Mouse (Mus musculus) thymus, postnatal 36 days (tissue): ENCODE data around the gene Ptpa.

ENCODE experiments used
- DNase-seq, 2 experiments: peaks; one replicate each; pipeline ENCODE4 v3.0.0; 2022; ENCODE audit warnings: mixed read lengths in 2 of 2

Gene Ptpa

GRCm38 (mm10) chr2:30415936-30416648 is at the start of gene Ptpa:
Ptpa (plus strand) TSS chr2:30416039.
- peak; percentile 94 to 95 for DNase-seq

DNA sequence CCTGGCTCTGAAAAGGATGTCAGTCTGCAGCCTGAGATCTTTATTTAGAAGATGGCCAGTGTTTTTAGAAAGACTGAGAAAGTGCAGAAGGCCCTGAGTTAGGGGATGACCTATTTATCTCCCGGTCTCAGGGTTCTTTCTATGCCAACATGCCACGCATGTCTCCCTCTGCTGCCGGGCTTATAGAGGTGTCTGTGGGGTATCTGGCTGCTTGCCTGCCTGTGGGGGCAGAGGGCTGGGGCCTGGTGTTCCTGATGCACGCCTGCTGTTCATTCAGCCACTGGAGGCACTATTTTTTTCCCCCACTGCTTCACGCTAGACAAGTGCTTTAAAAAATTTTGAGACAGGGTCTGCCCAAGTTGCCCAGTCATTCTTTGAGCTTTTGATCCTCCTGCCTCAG is 49.6 kb upstream of the Ptpa start:
- no peak for DNase-seq

DNA sequence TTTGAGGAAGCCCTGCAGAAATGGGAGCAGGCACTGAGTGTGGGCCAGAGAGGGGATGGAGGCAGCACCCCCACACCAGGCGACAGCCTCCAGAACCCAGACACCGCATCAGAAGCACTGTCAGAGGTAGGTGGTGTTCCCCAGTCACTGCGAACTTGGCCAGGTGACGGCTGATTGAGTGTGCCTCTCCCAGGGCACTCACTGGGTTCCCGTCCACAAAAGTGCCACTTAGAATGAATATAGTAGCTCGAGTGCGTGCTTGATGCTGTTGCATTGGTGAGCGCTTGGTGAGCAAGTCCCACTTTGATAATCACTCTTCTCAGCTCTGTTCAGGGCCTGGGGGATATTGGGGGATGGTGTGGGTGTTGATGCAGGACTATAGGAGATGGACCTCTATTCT is 44.3 kb upstream of the Ptpa start:
- no peak for DNase-seq

- no peak for DNase-seq
Observed at GRCm38 (mm10) chr2:30372726-30373125, 43.1 kb upstream of the Ptpa start.

GRCm38 (mm10) chr2:30375893-30376292 is 39.9 kb upstream of the Ptpa start:
- no peak for DNase-seq

GRCm38 (mm10) chr2:30377721-30378120 is 38.1 kb upstream of the Ptpa start:
- DNase-seq = no peak

GRCm38 (mm10) chr2:30379307-30379706 is 36.5 kb upstream of the Ptpa start:
- no peak for DNase-seq

- DNase-seq = no peak
Observed at GRCm38 (mm10) chr2:30380564-30381376, 35.1 kb upstream of the Ptpa start.

- DNase-seq = no peak
Observed at GRCm38 (mm10) chr2:30381377-30381725, 34.5 kb upstream of the Ptpa start.

DNA sequence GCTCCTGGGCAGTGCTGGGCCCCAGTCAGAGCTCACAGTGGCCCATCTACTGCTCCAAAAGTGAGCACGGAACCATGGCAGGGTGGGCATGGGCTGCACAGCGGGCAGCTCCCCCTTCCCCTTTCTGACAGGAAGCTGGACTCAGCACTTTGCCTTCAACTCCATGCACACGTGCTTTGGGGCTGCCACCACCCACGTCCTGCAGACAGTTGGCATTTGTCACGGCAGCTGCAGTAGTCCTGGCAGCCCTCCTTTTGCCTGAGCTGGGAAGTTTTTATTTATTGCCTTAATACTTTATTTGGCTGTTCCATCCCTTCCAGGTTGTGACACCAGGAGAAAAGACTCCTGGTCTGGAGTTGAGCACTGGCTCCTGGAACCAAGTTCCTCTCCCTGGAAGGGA is 31.0 kb upstream of the Ptpa start:
- DNase-seq = no peak

DNA sequence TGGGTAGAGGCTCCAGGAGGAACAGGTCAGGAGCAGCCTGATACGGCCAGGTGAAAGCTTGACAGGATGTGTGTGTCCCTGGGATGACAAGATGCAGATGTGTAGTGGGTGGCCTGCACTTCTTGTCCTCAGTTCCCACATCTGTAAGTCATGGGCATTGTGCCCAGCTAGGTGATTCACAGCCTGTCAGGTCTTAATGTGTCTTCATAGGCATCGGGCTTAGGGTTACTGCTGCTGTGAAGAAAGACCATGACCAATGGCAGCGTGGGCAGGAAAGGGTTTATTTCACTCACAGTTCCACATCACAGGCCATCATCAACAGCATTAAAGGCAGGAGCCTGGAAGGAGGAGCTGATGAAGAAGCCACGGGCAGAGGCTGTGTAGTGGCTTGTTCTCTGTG is 30.2 kb upstream of the Ptpa start:
- no peak for DNase-seq

GRCm38 (mm10) chr2:30386913-30387312 is 28.9 kb upstream of the Ptpa start:
- no peak for DNase-seq

- DNase-seq = no peak
Observed at GRCm38 (mm10) chr2:30389000-30389399, 26.8 kb upstream of the Ptpa start.

DNA sequence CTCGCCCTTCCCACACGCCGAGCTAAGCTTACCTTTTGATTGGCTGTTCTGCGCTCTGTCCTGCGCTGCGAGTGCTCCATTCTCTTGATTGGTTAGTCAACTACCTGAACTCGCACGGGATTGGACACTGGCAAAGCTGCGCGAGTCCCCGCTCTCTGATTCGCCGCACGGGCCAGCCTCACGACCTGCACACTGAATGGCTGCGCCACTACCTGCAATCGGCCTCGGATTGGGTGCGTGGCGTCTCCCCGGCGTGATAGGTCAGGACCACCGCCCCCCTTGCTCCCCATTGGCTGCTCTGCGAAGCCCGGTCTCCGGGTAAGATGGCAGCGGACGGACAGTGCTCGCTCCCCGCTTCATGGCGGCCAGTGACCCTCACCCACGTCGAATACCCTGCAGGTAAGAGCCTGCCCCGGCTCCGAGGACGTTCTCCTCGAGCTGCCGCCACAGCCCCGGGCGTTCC is 23.7 kb upstream of the Ptpa start, which contains the start of gene Dolpp1:
Dolpp1 (plus strand) TSS at position 141 of the 463 bp plus-strand sequence.
- peak; percentile 93 to 98 for DNase-seq

DNA sequence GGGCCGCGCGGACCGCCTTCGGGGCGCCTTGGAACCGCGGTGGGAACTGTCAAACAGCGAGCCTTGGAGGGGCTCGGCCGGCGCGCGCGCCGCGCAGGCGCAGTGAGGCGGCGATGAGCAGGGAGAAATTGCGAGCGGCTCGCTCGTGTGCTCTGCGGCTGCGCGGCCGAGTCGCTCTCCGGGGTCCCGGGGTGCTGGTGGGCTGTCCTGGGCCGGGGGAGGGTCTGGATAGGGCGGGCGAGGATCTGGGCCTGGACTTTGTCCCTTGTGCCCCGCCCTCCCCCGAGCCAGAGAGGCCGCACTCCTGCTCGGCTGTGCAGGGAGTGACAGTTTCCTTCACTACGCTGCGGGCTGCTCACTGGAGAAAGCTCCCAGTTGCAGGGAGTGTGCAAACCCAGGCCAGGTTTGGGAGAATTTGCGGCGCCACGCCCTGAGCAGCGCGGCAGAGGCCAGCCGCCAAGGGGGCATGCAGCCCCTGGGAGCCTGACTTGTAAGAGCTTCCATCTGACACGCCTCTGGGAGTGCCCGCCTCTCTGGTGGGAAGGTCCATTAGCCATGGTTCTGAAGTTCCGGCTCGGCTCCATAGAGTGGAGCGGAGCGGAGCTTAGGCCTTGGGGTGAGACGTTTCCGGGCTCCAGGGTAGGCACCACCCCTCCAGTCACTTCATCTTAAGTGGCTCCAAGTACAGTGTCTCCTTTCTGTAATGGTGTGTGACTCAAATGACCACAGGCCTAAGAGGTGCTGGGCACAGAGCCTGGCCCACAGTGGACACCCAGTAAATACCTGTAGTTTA is 23.1 kb upstream of the Ptpa start:
- no peak for DNase-seq

GRCm38 (mm10) chr2:30393370-30393656 is 22.5 kb upstream of the Ptpa start:
- no peak for DNase-seq

- no peak for DNase-seq
Observed at GRCm38 (mm10) chr2:30395757-30396156, 20.1 kb upstream of the Ptpa start.

- DNase-seq = no peak
Observed at GRCm38 (mm10) chr2:30396246-30396645, 19.6 kb upstream of the Ptpa start.

DNA sequence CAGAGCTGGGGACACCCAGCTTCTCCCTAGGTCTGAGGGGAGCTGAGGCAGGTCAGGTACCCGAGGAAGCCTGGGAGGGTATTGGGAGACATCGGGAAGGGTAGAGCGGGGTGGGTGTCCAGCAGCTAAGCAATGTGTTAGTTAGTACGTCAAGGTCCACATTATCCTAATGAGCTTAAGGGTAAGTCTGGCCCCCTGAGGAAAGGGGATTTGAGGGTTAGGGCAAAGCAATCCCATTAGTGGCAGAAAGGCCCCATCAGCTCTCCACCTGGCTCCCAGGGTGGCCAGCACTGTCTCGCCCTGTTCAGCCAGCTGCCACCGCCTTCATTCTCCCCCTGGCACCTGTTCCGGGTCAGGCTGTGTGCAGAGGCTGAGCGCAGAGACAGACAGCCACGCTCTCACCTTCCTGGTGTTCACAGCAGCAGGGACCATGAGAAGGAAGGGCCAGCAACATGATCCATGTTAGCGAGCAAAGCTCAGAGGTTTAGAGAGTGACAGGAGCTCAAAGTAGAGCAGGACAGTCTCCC is 17.8 kb upstream of the Ptpa start:
- no peak for DNase-seq

- no peak for DNase-seq
Observed at GRCm38 (mm10) chr2:30399191-30400171, 16.4 kb upstream of the Ptpa start.

DNA sequence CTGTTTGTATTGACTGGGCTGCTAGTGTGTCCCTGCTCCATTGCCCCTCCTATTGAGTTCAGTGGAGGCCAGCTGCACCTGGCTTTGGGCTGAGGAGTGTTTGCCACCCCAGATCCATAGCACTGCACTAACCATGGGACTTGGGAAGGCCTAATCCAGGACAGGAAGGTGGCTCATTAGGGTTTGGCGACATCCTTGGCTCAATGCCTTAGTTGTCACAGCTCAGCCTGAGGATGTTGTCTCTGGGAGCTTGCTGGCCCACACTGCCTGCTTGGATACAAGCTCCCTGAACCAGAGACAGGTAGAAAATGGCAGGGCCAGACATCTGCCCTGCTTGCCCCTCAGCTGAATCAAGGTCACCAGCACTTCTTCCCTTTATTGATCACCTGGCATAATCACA is 14.3 kb upstream of the Ptpa start:
- no peak for DNase-seq

- no peak for DNase-seq
Observed at GRCm38 (mm10) chr2:30402351-30402826, 13.4 kb upstream of the Ptpa start.
